Mouse (Mus musculus) testis, postnatal 14 days (tissue): ENCODE measurements at regions not wholly inside any gene's neighbourhood (a gene's known extent, or its start where the extent isn't known, plus 50 kb on each side); places are given as distances from the start of the nearest gene placed in this dataset.

Source experiments
- DNase-seq: peaks from one replicate; pipeline ENCODE4 v3.0.0; 2021; ENCODE audit warnings: low spot score

GRCm38 (mm10) chr10:125892122-125892521, 73.8 kb upstream of the Lrig3 start:
- DNase-seq: no peak

- no peak for DNase-seq
Measured at GRCm38 (mm10) chr10:125895744-125896482, 70.1 kb upstream of the Lrig3 start.

GRCm38 (mm10) chr10:125896646-125897045, 69.3 kb upstream of the Lrig3 start:
- DNase-seq: no peak

- no peak for DNase-seq
Measured at GRCm38 (mm10) chr10:125899504-125899903, 66.5 kb upstream of the Lrig3 start.

- DNase-seq: no peak
Measured at GRCm38 (mm10) chr10:125900562-125900961, 65.4 kb upstream of the Lrig3 start.

GRCm38 (mm10) chr10:125902668-125903067, 63.3 kb upstream of the Lrig3 start:
- DNase-seq: no peak

GRCm38 (mm10) chr10:125912207-125912606, 53.8 kb upstream of the Lrig3 start:
- DNase-seq: no peak
